Mouse (Mus musculus) adrenal gland, postnatal 14 days (tissue): ENCODE data around the gene Slc22a20. TPM values are rescaled to one million over a fixed set of nuclear protein-coding genes. Genes with fewer than 3 reads are reported as not detected.

Experiments
- DNase-seq: peaks from one replicate; pipeline ENCODE4 v3.0.0; 2021; ENCODE audit warnings: mixed read lengths
- total RNA-seq: library from RNA; stranded (reverse); gene quantifications from 2 replicates; pipeline ENCODE4 v1.2.3, GENCODE M21; 2021

Gene Slc22a20
- total RNA-seq, 1 experiment from 2014 or later, result not detected

DNA sequence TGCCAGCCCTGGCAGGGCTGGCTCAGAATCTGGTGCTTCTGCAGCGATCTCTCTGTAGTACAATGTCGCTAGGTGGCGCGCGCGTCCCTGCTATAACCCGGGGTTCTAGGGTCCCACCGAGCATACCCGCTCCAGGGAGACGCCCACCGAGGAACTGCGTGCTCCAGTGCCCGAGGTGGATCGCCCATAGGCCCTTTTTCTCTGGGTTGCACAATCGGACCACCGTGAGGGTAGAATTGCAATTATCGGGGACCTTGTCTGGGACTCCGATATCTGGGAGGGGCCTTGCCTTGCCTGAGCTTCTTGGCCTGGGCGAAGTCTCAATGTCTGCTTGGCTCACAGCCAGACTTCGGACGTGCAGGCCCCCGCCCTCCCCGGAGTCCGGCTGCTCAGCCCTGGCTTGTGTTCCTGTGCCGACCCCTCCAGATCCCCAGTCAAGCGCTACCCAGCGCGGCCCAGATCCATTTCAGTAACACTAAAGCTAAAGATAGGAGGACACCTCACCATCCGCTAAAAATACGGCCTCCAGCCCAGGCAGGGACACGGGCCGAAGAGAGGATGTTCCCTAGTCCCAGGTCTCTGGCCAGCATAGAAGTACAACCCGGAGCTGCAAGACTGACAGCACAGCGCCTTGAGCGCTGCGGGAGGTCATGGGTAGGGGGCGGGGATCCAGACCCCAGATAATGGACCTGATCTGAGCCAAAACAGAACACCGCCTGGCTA, 61.8 kb downstream of the Slc22a20 start:
- peak; percentile 93 for DNase-seq

GRCm38 (mm10) chr19:5922963-5923362, 63.0 kb downstream of the Slc22a20 start:
- DNase-seq, result no peak

DNA sequence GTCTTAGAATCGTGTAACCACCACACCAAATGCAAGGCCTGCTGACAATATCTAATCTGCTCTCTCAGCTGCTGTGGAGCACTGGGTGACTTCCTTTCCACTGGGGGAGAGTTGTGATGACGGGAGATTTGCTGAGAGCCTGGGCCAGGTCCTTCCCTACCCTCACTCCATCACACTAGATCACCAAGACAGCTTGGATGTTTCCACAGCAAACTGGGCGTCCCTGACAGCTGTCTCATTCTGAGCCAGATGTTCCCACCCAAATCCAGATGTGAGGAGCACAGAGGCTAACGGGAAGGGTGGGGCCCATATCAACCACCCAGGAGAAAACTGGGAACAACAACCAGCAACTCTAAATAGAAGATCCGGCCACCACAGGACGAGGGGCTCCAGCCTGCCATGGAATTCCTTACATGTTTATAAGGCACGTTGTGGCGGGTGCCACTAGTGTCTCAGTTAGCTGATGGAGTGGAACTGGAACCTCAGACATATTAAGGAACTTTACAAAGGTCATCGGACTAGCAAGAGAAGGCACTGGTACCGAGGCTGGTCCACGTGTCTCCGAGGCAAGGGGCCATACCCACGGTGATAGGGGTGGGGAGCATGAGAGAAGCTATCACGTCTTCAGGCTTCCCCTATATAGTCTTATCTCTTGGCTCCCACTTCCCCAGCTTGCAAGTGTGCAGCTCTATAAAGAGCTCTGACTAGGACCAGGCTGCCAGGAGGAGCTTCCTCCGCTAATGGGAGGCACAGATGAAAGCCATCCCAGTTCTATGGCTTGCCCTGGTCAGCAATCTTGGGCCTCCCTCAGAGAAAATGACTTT, 63.6 kb downstream of the Slc22a20 start:
- no peak for DNase-seq

DNA sequence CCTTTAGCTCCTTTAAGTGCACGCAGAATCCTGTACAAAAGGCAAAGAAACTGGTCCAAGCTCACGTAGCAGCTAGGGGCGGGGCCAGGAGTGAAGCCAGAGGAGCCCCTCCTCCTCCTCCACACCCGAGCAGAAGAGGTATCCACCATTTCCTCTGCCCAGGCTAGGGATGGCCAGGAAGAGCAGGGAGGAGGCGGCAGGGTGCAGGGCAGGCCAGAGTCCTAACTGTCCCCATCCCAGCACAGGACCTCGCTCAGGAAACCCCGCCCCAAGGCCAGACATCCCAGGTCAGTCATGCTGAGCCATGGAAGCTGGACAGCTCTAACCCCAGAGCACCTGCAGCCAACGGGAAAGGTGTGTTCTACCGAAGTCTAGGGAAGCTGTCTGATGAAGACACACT, 64.2 kb downstream of the Slc22a20 start:
- peak; percentile 37 for DNase-seq

Other genes with a start within 250 kb of the Slc22a20 start
- 212 and 214 TPM in 2 replicates for gene Ltbp3, start 245.2 kb downstream of the Slc22a20 start, total RNA-seq
- 87.4 and 92.1 TPM in 2 replicates for gene Scyl1, start 214.7 kb downstream of the Slc22a20 start, total RNA-seq
- gene Frmd8, start 110.9 kb downstream of the Slc22a20 start, total RNA-seq, result 26.0 and 34.5 TPM in 2 replicates
- 14.7 and 16.5 TPM in 2 replicates for gene Slc25a45, start 108.3 kb downstream of the Slc22a20 start, total RNA-seq
- gene Tigd3, start 92.0 kb downstream of the Slc22a20 start, total RNA-seq, result 1.4 and 1.7 TPM in 2 replicates
- gene Dpf2, start 73.1 kb downstream of the Slc22a20 start, total RNA-seq, result 118 and 119 TPM in 2 replicates
- gene Cdc42ep2, start 61.3 kb downstream of the Slc22a20 start, total RNA-seq, result 9.6 and 9.7 TPM in 2 replicates
- 24.6 and 28.4 TPM in 2 replicates for gene Pola2, start 21.9 kb downstream of the Slc22a20 start, total RNA-seq
- gene Capn1, start 29.8 kb upstream of the Slc22a20 start, total RNA-seq, result 28.5 and 41.5 TPM in 2 replicates
- 53.2 and 54.8 TPM in 2 replicates for gene Syvn1, start 60.4 kb upstream of the Slc22a20 start, total RNA-seq
- gene Mrpl49, start 71.6 kb upstream of the Slc22a20 start, total RNA-seq, result 59.7 and 68.2 TPM in 2 replicates
- gene Fau, start 71.7 kb upstream of the Slc22a20 start, total RNA-seq, result 956 and 1,133 TPM in 2 replicates
- gene Znhit2, start 75.0 kb upstream of the Slc22a20 start, total RNA-seq, result 24.9 and 25.3 TPM in 2 replicates
- gene Tm7sf2, start 82.2 kb upstream of the Slc22a20 start, total RNA-seq, result 9.5 and 19.3 TPM in 2 replicates
- gene Vps51, start 91.1 kb upstream of the Slc22a20 start, total RNA-seq, result 44.9 and 47.9 TPM in 2 replicates
- not detected in 2 replicates for gene Tmem262, start 93.9 kb upstream of the Slc22a20 start, total RNA-seq
- not detected in 2 replicates for gene Gm28374, start 96.1 kb upstream of the Slc22a20 start, total RNA-seq
- gene Zfpl1, start 98.8 kb upstream of the Slc22a20 start, total RNA-seq, result 31.0 and 33.5 TPM in 2 replicates
- gene Cdca5, start 98.8 kb upstream of the Slc22a20 start, total RNA-seq, result 5.5 and 5.7 TPM in 2 replicates
- 0.56 and 0.60 TPM in 2 replicates for gene AC131692.1, start 108.3 kb upstream of the Slc22a20 start, total RNA-seq
- gene Naaladl1, start 119.6 kb upstream of the Slc22a20 start, total RNA-seq, result 0.33 TPM in 1 of 2 replicates, not detected in the other
- gene Sac3d1, start 132.5 kb upstream of the Slc22a20 start, total RNA-seq, result 12.9 and 15.4 TPM in 2 replicates
- gene Snx15, start 142.2 kb upstream of the Slc22a20 start, total RNA-seq, result 21.7 and 23.6 TPM in 2 replicates
- gene Batf2, start 154.8 kb upstream of the Slc22a20 start, total RNA-seq, result 0.52 and 1.5 TPM in 2 replicates
- gene Arl2, start 155.4 kb upstream of the Slc22a20 start, total RNA-seq, result 61.2 and 61.5 TPM in 2 replicates
- gene Majin, start 198.2 kb upstream of the Slc22a20 start, total RNA-seq, result 1.0 and 1.2 TPM in 2 replicates
- gene Gpha2, start 240.2 kb upstream of the Slc22a20 start, total RNA-seq, result 19.6 and 20.2 TPM in 2 replicates
- 64.8 and 67.0 TPM in 2 replicates for gene Ppp2r5b, start 249.7 kb upstream of the Slc22a20 start, total RNA-seq